Mouse (Mus musculus) urinary bladder, postnatal 4 days (tissue): Measurements from ENCODE around the gene Olfr1101.

Experiments used
- DNase-seq, 2 experiments: peaks; one replicate each; pipeline ENCODE4 v3.0.0; 2021 to 2022; ENCODE audit warnings: low spot score in 2 of 2

The Olfr1101 gene

GRCm38 (mm10) chr2:86991121-86991520 is at the start of gene Olfr1101:
Gene Olfr1101 (minus strand): TSS chr2:86991221.
- no peak for DNase-seq

- no peak for DNase-seq
Measured at GRCm38 (mm10) chr2:87036431-87036830, 45.4 kb upstream of the Olfr1101 start, which contains the start of gene Olfr1105. Gene Olfr1105 (minus strand): TSS chr2:87036531.

DNA sequence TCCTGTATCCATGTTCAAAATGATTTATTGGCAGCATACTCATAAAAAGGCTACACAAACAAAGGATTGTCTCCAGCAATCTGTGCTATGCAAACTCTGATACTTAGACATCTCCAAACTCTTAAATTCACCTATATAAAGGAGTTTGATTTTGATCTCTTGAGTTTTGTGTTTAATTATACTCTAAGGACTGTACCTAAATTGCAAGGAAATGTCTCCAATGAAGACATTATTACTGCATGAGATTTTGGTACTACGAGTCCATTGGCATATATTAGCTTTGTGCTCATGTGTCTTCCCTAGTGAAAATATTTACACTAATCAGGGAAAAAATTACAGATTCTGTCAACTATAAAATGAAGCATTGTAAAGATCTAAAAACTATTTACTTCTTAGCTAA is 36.0 kb upstream of the Olfr1101 start, which contains the start of gene Olfr1104:
Gene Olfr1104 (minus strand): TSS at position 101 of the 400 bp plus-strand sequence.
- DNase-seq: no peak

DNA sequence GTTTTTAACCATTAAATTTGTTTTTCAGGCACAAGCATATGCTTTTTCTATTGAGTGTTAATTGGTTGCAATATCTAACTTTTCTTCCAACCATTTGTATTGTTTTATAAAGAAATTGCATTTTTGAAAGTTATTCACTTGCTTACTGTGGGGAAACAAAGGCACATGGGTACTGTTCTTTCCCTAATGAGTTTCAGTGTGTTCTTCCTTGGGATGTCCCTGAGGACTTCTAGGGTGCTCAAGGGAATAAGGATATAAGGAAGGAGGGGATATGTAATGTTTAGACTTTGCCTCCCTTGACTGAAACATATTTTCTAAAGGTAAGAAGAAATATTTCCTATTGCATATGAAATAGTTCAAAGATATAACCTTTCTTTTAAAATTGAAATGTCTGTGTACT is 7.1 kb upstream of the Olfr1101 start, which contains the start of gene Olfr1102:
Gene Olfr1102 (plus strand): TSS at position 301 of the 400 bp plus-strand sequence.
- no peak for DNase-seq

DNA sequence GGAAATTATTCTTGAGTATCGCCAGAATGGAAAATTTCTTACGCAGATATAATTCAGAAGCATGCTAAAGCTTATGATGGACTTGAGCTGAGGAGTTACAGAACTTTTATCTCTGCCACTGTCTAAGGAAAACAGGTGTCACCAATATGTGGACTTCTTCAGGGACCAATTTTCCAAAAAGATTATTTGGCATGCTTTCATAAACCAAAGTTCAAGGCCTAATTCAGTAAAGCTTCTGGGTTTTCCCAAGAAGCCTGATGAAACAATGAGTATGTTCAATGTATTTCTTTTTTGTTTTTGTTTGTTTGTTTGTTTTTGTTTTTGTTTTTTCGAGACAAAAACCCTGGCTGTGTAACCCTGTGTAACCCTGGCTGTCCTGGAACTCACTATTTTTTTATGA is 11.2 kb downstream of the Olfr1101 start, which contains the start of gene Olfr1100:
Gene Olfr1100 (minus strand): TSS at position 101 of the 400 bp plus-strand sequence.
- no peak for DNase-seq

DNA sequence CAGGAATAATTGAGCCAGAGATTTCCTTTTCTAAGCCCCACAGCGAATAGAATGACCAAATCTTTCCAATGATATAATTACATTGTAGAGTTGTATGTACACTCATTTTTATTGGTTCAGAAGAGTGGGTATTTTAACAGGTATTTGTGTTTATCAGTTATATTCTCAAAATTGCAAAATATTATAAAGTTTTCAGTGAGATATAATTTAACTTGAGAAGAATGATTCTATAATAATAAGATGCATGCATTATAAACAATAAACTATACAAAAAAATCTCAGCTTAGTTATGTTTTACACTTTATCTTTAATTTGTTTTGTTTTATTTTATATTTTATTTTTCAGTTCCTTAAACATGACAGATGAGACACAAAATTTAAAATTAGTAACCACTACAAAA is 30.4 kb downstream of the Olfr1101 start, which contains the start of gene Olfr1099:
Gene Olfr1099 (minus strand): TSS at position 101 of the 400 bp plus-strand sequence.
- DNase-seq: no peak
